Mouse (Mus musculus) myocyte (in vitro differentiated cells): ENCODE data around the gene Lax1.

Source experiments
- MYOG ChIP-seq, 3 experiments: IDR thresholded peaks; one replicate each; pipeline ENCODE4 v1.6.1; 2011; ENCODE audit warnings: control low read depth in 2 of 3, low read depth in 2 of 3, mild to moderate bottlenecking in 2 of 3; ENCODE audit not compliant: insufficient read length in 2 of 3, control insufficient read depth in 1 of 3, insufficient read depth in 1 of 3
- USF1 ChIP-seq: IDR thresholded peaks from one replicate; pipeline ENCODE4 v1.6.1; 2011; ENCODE audit warnings: low read depth, mild to moderate bottlenecking, control low read depth, moderate library complexity

GRCm38 (mm10) chr1:133650288-133651055, 39.4 kb downstream of the Lax1 start:
- TF ChIP-seq USF1 (no peak), MYOG (IDR thresholded peaks at IDR 0.05; ENCODE audit: control insufficient read depth in 1 of 3, insufficient read depth in 1 of 3, insufficient read length in 2 of 3, low read depth in 2 of 3) (no peak)
